Mouse (Mus musculus) cortical plate, adult 2 months (tissue): ENCODE data around the gene Hps1.

Experiments used
- CTCF ChIP-seq: fragments of 200-500 bp; IDR thresholded peaks from 2 replicates; pipeline ENCODE4 v1.5.1; 2011; ENCODE audit warnings: mild to moderate bottlenecking, control low read depth, low read length; ENCODE audit not compliant: insufficient read depth; ENCODE audit errors: extremely low read depth
- POLR2A ChIP-seq: fragments of 200-500 bp; IDR thresholded peaks from 2 replicates; pipeline ENCODE4 v1.6.1; 2011; ENCODE audit warnings: mild to moderate bottlenecking, low read length, control low read depth; ENCODE audit not compliant: insufficient read depth; ENCODE audit errors: extremely low read depth

DNA sequence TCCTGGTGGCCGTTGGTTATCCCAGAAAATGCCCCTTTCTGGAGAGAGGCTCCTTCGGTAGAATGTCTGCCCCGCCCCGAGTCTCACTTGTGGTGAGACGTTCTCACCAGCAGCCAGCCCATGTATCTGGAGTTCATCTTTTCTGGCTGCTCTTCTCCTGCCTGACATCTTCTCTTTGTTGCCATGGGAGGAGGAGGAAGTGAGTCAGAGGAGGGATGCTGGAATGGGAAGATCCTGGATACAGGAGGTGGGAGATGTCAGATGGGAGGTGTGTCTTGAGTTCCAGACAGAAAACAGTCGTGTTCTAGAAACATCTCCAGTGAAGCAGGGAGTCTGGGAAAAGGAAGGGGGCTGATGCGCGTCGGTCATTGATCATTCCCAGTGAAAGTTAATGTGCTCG lies 29.7 kb upstream of the Hps1 start:
- TF ChIP-seq CTCF (no peak), POLR2A (no peak)
